Mouse (Mus musculus) heart, embryonic 15.5 days (tissue): ENCODE data around the gene Tmem268. TPM values are rescaled to one million over a fixed set of nuclear protein-coding genes. Genes with fewer than 3 reads are reported as not detected.

Experiments
- ATAC-seq: fragments of 200-750 bp; cut with Nextera tagmentation; replicated peaks from 2 replicates; pipeline ENCODE4 v1.8.0; 2017; ENCODE audit warnings: low read depth, moderate TSS enrichment; ENCODE audit not compliant: insufficient number of reproducible peaks, insufficient read depth, low FRiP score
- H3K27ac ChIP-seq: fragments of 300-500 bp; sonication (generic); 2 replicates; pipeline ENCODE4 v1.5.1; 2015; ENCODE audit warnings: mild to moderate bottlenecking, inconsistent platforms
- H3K27me3 ChIP-seq: fragments of 300-500 bp; sonication (generic); 2 replicates; pipeline ENCODE4 v1.6.1; 2015; ENCODE audit warnings: inconsistent platforms
- H3K36me3 ChIP-seq: fragments of 300-500 bp; sonication (generic); 2 replicates; pipeline ENCODE4 v1.6.1; 2015; ENCODE audit warnings: mild to moderate bottlenecking, inconsistent platforms
- H3K4me1 ChIP-seq: fragments of 300-500 bp; sonication (generic); replicated peaks from 2 replicates; pipeline ENCODE4 v1.6.1; 2015; ENCODE audit warnings: inconsistent platforms
- H3K4me2 ChIP-seq: fragments of 300-500 bp; sonication (generic); 2 replicates; pipeline ENCODE4 v1.6.1; 2015; ENCODE audit warnings: inconsistent platforms, mild to moderate bottlenecking, moderate library complexity
- H3K4me3 ChIP-seq: fragments of 300-500 bp; sonication (generic); 2 replicates; pipeline ENCODE4 v1.5.1; 2015; ENCODE audit warnings: mild to moderate bottlenecking, inconsistent platforms
- H3K9ac ChIP-seq: fragments of 300-500 bp; sonication (generic); 2 replicates; pipeline ENCODE4 v1.6.1; 2015; ENCODE audit warnings: mild to moderate bottlenecking, inconsistent platforms
- H3K9me3 ChIP-seq: fragments of 300-500 bp; sonication (generic); replicated peaks from 2 replicates; pipeline ENCODE4 v1.6.1; 2016; ENCODE audit warnings: inconsistent platforms
- WGBS: fragments of 180-500 bp; shearing (Covaris S2); methylation state at CpG from one replicate; pipeline ENCODE4 v1.1.7; 2015; ENCODE audit warnings: mixed read lengths; 5-methylcytosine and 5-hydroxymethylcytosine counted together
- polyA plus RNA-seq: library from polyadenylated mRNA; unstranded; fragments of >200 nt; fragmentation: Nextera tagmentation; extraction: Ambion mirVana; gene quantifications from 2 replicates; pipeline ENCODE4 v1.2.1, GENCODE M21; 2015

The Tmem268 gene
- polyA plus RNA-seq, 1 experiment from 2014 or later, result 4.4 TPM

- H3K4me2 ChIP-seq, result no peak within 1 kb of the TSS
Measured at GRCm38 (mm10) chr4:63604945-63605344, 46.4 kb downstream of the Tmem268 start, which contains the start of gene Gm11213. Gene Gm11213 (minus strand): TSS chr4:63605261.

GRCm38 (mm10) chr4:63605545-63605944 lies 47.0 kb downstream of the Tmem268 start:
- Histone ChIP-seq H3K4me1 (peaks cover 7% of the 10 kb centered on the region; the same call in 1 of the 2 replicates), H3K4me2 (no peak overlapping the region), H3K4me3 (no peak overlapping the region), H3K27me3 (no peaks in the 10 kb centered on the region), H3K36me3 (no peaks in the 10 kb centered on the region), H3K27ac (peak overlapping the region; percentile 66), H3K9ac (no peak overlapping the region), H3K9me3 (no peaks in the 10 kb centered on the region)
- WGBS, result 41% methylated on average over 3 of the region's 3 CpGs
- ATAC-seq, result peak; percentile 78

More at GRCm38 (mm10) chr4:63604945-63605344, 46.4 kb downstream of the Tmem268 start, which contains the start of gene Gm11213:
- Histone ChIP-seq H3K36me3 (no peaks in the 10 kb centered on the region), H3K9ac (no peak within 1 kb of the TSS), H3K27me3 (no peaks in the 10 kb centered on the region), H3K27ac (peak within 1 kb of the TSS; percentile 66), H3K4me1 (peaks cover 7% of the 10 kb centered on the region; the same call in 1 of the 2 replicates), H3K4me3 (no peak within 1 kb of the TSS), H3K9me3 (no peaks in the 10 kb centered on the region)
- WGBS, result 76% methylated on average over 3 of the region's 3 CpGs
- no peak for ATAC-seq

GRCm38 (mm10) chr4:63605968-63606367 lies 47.4 kb downstream of the Tmem268 start:
- Histone ChIP-seq H3K36me3 (no peaks in the 10 kb centered on the region), H3K27ac (peak overlapping the region; percentile 66; the same call in 1 of the 2 replicates)
- 67% methylated on average over 1 of the region's 1 CpGs for WGBS

GRCm38 (mm10) chr4:63608391-63608790 lies 49.8 kb downstream of the Tmem268 start:
- Histone ChIP-seq H3K4me1 (peaks cover 7% of the 10 kb centered on the region; the same call in 1 of the 2 replicates), H3K27ac (no peak overlapping the region), H3K4me2 (no peak overlapping the region), H3K36me3 (no peaks in the 10 kb centered on the region), H3K27me3 (no peaks in the 10 kb centered on the region), H3K4me3 (no peak overlapping the region), H3K9me3 (no peaks in the 10 kb centered on the region), H3K9ac (no peak overlapping the region)
- 69% methylated on average over 7 of the region's 7 CpGs for WGBS
- no peak for ATAC-seq

More at GRCm38 (mm10) chr4:63605968-63606367, 47.4 kb downstream of the Tmem268 start:
- no peak for ATAC-seq
- Histone ChIP-seq H3K4me3 (no peak overlapping the region), H3K9me3 (no peaks in the 10 kb centered on the region), H3K4me2 (no peak overlapping the region), H3K9ac (no peak overlapping the region), H3K4me1 (peaks cover 7% of the 10 kb centered on the region; the same call in 1 of the 2 replicates), H3K27me3 (no peaks in the 10 kb centered on the region)

- H3K36me3 ChIP-seq, result no peaks in the 10 kb centered on the region
- no peaks in the 10 kb centered on the region for H3K27me3 ChIP-seq
- no peak overlapping the region for H3K4me2 ChIP-seq
- 66% methylated on average over 2 of the region's 2 CpGs for WGBS
- H3K4me1 ChIP-seq, result no peaks in the 10 kb centered on the region
- H3K9ac ChIP-seq, result no peak overlapping the region
- H3K9me3 ChIP-seq, result no peaks in the 10 kb centered on the region
- H3K4me3 ChIP-seq, result no peak overlapping the region
- no peak overlapping the region for H3K27ac ChIP-seq
- no peak for ATAC-seq
Measured at GRCm38 (mm10) chr4:63621861-63622260, 63.3 kb downstream of the Tmem268 start.

- Histone ChIP-seq H3K36me3 (no peaks in the 10 kb centered on the region), H3K9ac (no peak within 1 kb of the TSS), H3K4me2 (no peak within 1 kb of the TSS), H3K9me3 (no peaks in the 10 kb centered on the region), H3K4me1 (no peaks in the 10 kb centered on the region), H3K27me3 (no peaks in the 10 kb centered on the region), H3K4me3 (no peak within 1 kb of the TSS), H3K27ac (no peak within 1 kb of the TSS)
- 59% methylated on average over 5 of the region's 5 CpGs for WGBS
- no peak for ATAC-seq
Measured at GRCm38 (mm10) chr4:63622378-63622835, 63.8 kb downstream of the Tmem268 start, which contains the start of gene Tex48. Gene Tex48 (minus strand): TSS chr4:63622428.

- no peaks in the 10 kb centered on the region for H3K27me3 ChIP-seq
- no peaks in the 10 kb centered on the region for H3K9me3 ChIP-seq
- ATAC-seq, result no peak
- H3K4me2 ChIP-seq, result no peak overlapping the region
- no peaks in the 10 kb centered on the region for H3K4me1 ChIP-seq
- no peak overlapping the region for H3K4me3 ChIP-seq
- no peaks in the 10 kb centered on the region for H3K36me3 ChIP-seq
- H3K9ac ChIP-seq, result no peak overlapping the region
- no peak overlapping the region for H3K27ac ChIP-seq
- WGBS, result 48% methylated on average over 3 of the region's 3 CpGs
Measured at GRCm38 (mm10) chr4:63625563-63626080, 67.0 kb downstream of the Tmem268 start.

- Histone ChIP-seq H3K27me3 (no peaks in the 10 kb centered on the region), H3K4me3 (no peak overlapping the region), H3K4me2 (no peak overlapping the region), H3K36me3 (no peaks in the 10 kb centered on the region), H3K9ac (no peak overlapping the region), H3K27ac (no peak overlapping the region), H3K4me1 (no peaks in the 10 kb centered on the region), H3K9me3 (no peaks in the 10 kb centered on the region)
- no peak for ATAC-seq
- 83% methylated on average over 8 of the region's 8 CpGs for WGBS
Measured at GRCm38 (mm10) chr4:63627111-63627510, 68.5 kb downstream of the Tmem268 start.

- 65% methylated on average over 2 of the region's 2 CpGs for WGBS
Measured at GRCm38 (mm10) chr4:63633181-63633580, 74.6 kb downstream of the Tmem268 start.

More at GRCm38 (mm10) chr4:63633181-63633580, 74.6 kb downstream of the Tmem268 start:
- Histone ChIP-seq H3K4me1 (no peaks in the 10 kb centered on the region), H3K36me3 (no peaks in the 10 kb centered on the region), H3K27ac (no peak overlapping the region), H3K9ac (no peak overlapping the region), H3K27me3 (no peaks in the 10 kb centered on the region), H3K9me3 (no peaks in the 10 kb centered on the region), H3K4me2 (no peak overlapping the region), H3K4me3 (no peak overlapping the region)
- no peak for ATAC-seq

Other genes with a start within 250 kb of the Tmem268 start
- gene Orm1, start 214.2 kb upstream of the Tmem268 start, polyA plus RNA-seq, result not detected in 2 replicates
- not detected in 2 replicates for gene Orm3, start 202.6 kb upstream of the Tmem268 start, polyA plus RNA-seq
- gene Orm2, start 196.3 kb upstream of the Tmem268 start, polyA plus RNA-seq, result not detected in 2 replicates
- gene Akna, start 155.4 kb upstream of the Tmem268 start, polyA plus RNA-seq, result 2.3 and 6.1 TPM in 2 replicates
- gene Whrn, start 62.8 kb upstream of the Tmem268 start, polyA plus RNA-seq, result 1.9 and 2.6 TPM in 2 replicates
- 214 and 229 TPM in 2 replicates for gene Atp6v1g1, start 14.0 kb upstream of the Tmem268 start, polyA plus RNA-seq
- gene Gm11213, start 46.5 kb downstream of the Tmem268 start, polyA plus RNA-seq, result not detected in 2 replicates
- not detected in 2 replicates for gene Tex48, start 63.6 kb downstream of the Tmem268 start, polyA plus RNA-seq
- gene Gm11214, start 104.6 kb downstream of the Tmem268 start, polyA plus RNA-seq, result not detected in 2 replicates
- 0.06 and 0.14 TPM in 2 replicates for gene Tnfsf15, start 186.3 kb downstream of the Tmem268 start, polyA plus RNA-seq